Mouse (Mus musculus) forebrain, embryonic 14.5 days (tissue): ENCODE measurements around the gene Usp18. TPM values are rescaled to one million over a fixed set of nuclear protein-coding genes. Genes with fewer than 3 reads are reported as not detected.
A peak's percentile ranks its signal among the peaks of the same experiment; 100 is the strongest.

Experiments used
- ATAC-seq: fragments of 200-750 bp; cut with Nextera tagmentation; 2 replicates; pipeline ENCODE4 v1.8.0; 2017; ENCODE audit warnings: mild to moderate bottlenecking, moderate library complexity
- DNase-seq: peaks from one replicate; pipeline ENCODE4 v3.0.0-alpha.2; 2015; ENCODE audit warnings: low spot score
- H3K27ac ChIP-seq: fragments of 300-500 bp; sonication (generic); 2 replicates; pipeline ENCODE4 v1.5.1; 2014; ENCODE audit warnings: low read depth, mild to moderate bottlenecking, control low read depth, low read length, moderate library complexity
- H3K27me3 ChIP-seq: fragments of 300-500 bp; sonication (generic); replicated peaks from 2 replicates; pipeline ENCODE4 v1.6.1; 2014; ENCODE audit warnings: low read length, control low read depth, mixed read lengths; ENCODE audit not compliant: control insufficient read depth, insufficient read depth
- H3K36me3 ChIP-seq: fragments of 300-500 bp; sonication (generic); 2 replicates; pipeline ENCODE4 v1.6.1; 2014; ENCODE audit warnings: low read length, control low read depth; ENCODE audit not compliant: control insufficient read depth, insufficient read depth
- H3K4me1 ChIP-seq: fragments of 300-500 bp; sonication (generic); 2 replicates; pipeline ENCODE4 v1.6.1; 2014; ENCODE audit warnings: antibody characterized with exemption, low read length, control low read depth; ENCODE audit not compliant: control insufficient read depth, insufficient read depth
- H3K4me2 ChIP-seq: fragments of 300-500 bp; sonication (generic); 2 replicates; pipeline ENCODE4 v1.6.1; 2014; ENCODE audit warnings: mild to moderate bottlenecking, control low read depth, low read length
- H3K4me3 ChIP-seq: fragments of 300-500 bp; sonication (generic); 2 replicates; pipeline ENCODE4 v1.5.1; 2014; ENCODE audit warnings: low read depth, low read length, control low read depth
- H3K9ac ChIP-seq: fragments of 300-500 bp; sonication (generic); 2 replicates; pipeline ENCODE4 v1.6.1; 2014; ENCODE audit warnings: mild to moderate bottlenecking, low read length, control low read depth, moderate library complexity
- H3K9me3 ChIP-seq: fragments of 300-500 bp; sonication (generic); replicated peaks from 2 replicates; pipeline ENCODE4 v1.6.1; 2016; ENCODE audit warnings: low read length, control low read depth, mixed read lengths; ENCODE audit not compliant: control insufficient read depth
- WGBS: fragments of 180-500 bp; shearing (Covaris S2); extraction: QIAGEN DNeasy Blood & Tissue Kit; methylation state at CpG from one replicate; pipeline ENCODE4 v1.1.7; 2014; 5-methylcytosine and 5-hydroxymethylcytosine counted together
- polyA plus RNA-seq: library from polyadenylated mRNA; unstranded; fragments of >200 nt; fragmentation: Nextera tagmentation; extraction: Ambion mirVana; gene quantifications from 2 replicates; pipeline ENCODE4 v1.2.1, GENCODE M21; 2014

The Usp18 gene
- polyA plus RNA-seq, 1 experiment from 2014 or later: 0.76 TPM

DNA sequence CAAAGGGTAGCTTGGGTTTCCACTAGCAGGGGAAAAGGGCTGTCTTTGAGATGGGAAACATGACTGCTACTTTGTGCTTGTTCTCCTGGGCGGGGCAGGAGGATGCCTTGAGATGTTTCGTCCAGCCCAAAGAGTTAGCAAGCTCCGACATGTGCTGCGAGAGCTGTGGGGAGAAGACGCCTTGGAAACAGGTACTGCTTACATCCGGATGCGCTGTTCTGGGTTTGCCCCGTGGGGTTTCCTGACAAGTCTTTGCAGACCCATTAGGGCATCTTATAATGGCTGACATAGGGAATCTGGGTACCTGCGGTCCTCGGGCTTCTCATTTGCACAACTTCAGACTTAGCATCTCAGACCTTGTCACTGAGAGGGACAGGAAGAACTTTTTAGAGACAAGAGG lies 16.3 kb downstream of the Usp18 start:
- H3K4me3 ChIP-seq: no peak overlapping the region
- H3K9ac ChIP-seq: no peak overlapping the region
- no peak overlapping the region for H3K4me2 ChIP-seq
- 89% methylated on average over 10 of the region's 10 CpGs for WGBS
- H3K4me1 ChIP-seq: no peaks in the 10 kb centered on the region
- DNase-seq: no peak
- H3K9me3 ChIP-seq: peaks cover 3% of the 10 kb centered on the region; the same call in 1 of the 2 replicates
- no peak overlapping the region for H3K27ac ChIP-seq
- no peak for ATAC-seq
- no peaks in the 10 kb centered on the region for H3K27me3 ChIP-seq
- H3K36me3 ChIP-seq: no peaks in the 10 kb centered on the region

DNA sequence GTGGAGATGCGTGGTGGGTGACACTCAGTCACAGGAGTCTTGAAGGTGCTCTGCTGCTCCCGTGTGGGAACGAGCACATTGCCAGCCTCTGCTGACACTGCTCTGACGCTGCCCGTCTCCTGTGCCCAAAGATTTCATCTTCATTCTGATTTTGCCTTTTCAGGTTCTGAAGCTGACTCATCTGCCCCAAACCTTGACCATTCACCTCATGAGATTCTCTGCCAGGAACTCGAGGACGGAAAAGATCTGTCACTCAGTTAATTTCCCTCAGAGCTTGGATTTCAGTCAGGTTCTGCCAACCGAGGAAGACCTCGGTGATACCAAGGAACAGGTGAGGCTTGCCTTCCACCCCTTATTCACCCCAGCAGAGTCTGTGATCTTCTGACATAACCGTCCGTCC lies 16.8 kb downstream of the Usp18 start:
- ATAC-seq (no peak), DNase-seq (no peak)
- no peaks in the 10 kb centered on the region for H3K4me1 ChIP-seq
- 93% methylated on average over 11 of the region's 11 CpGs for WGBS
- H3K27ac ChIP-seq: no peak overlapping the region
- H3K4me2 ChIP-seq: no peak overlapping the region
- H3K4me3 ChIP-seq: no peak overlapping the region
- no peaks in the 10 kb centered on the region for H3K27me3 ChIP-seq
- H3K9ac ChIP-seq: no peak overlapping the region
- H3K9me3 ChIP-seq: peaks cover 3% of the 10 kb centered on the region; the same call in 1 of the 2 replicates
- no peaks in the 10 kb centered on the region for H3K36me3 ChIP-seq

DNA sequence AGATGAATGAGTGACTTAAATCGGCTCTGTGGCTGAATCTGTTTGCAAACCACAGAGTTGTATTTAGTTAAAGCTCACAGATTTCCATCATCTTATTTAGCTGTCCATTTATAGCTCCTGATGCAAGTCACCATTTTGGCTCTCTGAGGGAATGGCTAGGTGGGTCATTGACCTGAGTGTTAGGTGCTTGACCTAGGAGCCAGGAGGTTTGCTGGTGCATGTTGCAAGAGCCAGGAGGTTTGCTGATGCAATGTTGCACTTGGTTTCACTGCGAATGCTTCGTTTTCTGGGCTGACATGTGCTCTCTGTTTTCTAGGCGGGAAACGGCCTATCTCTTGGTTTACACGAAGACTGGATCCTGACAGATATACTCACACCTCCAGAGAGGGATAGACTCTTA lies 24.4 kb downstream of the Usp18 start:
- no peak for ATAC-seq
- Histone ChIP-seq H3K27ac (no peak overlapping the region), H3K9me3 (no peaks in the 10 kb centered on the region), H3K9ac (no peak overlapping the region), H3K27me3 (0 out of 2 replicates have a peak, but pooled peaks cover 3% of the 10 kb centered on the region), H3K4me1 (no peaks in the 10 kb centered on the region), H3K4me2 (no peak overlapping the region), H3K4me3 (no peak overlapping the region), H3K36me3 (no peaks in the 10 kb centered on the region)
- no peak for DNase-seq
- WGBS: 86% methylated on average over 6 of the region's 6 CpGs

DNA sequence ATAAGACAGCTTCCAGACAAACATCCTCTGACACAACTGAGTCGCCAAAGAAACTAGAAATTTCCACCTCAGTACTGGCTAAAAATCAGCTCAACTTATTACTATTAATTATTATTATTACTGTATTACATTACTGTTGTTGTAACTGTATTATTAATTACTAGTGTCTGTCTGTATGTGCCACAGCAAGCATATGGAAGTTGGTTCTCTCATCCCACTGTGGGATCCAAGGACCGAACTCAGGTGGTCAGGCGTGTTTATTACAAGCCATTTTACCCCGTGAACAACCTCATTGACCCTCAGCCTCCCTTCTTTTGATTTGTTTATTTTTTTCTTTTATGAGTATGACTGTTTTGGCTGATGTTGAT lies 26.0 kb downstream of the Usp18 start:
- Histone ChIP-seq H3K4me1 (no peaks in the 10 kb centered on the region), H3K9me3 (no peaks in the 10 kb centered on the region), H3K27me3 (0 out of 2 replicates have a peak, but pooled peaks cover 3% of the 10 kb centered on the region), H3K4me2 (peak overlapping the region; percentile 57; the same call in 1 of the 2 replicates), H3K4me3 (no peak overlapping the region), H3K9ac (no peak overlapping the region), H3K36me3 (no peaks in the 10 kb centered on the region), H3K27ac (no peak overlapping the region)
- no peak for DNase-seq
- ATAC-seq: no peak; the same call in 1 of the 2 replicates
- WGBS: 12% methylated on average over 4 of the region's 4 CpGs

DNA sequence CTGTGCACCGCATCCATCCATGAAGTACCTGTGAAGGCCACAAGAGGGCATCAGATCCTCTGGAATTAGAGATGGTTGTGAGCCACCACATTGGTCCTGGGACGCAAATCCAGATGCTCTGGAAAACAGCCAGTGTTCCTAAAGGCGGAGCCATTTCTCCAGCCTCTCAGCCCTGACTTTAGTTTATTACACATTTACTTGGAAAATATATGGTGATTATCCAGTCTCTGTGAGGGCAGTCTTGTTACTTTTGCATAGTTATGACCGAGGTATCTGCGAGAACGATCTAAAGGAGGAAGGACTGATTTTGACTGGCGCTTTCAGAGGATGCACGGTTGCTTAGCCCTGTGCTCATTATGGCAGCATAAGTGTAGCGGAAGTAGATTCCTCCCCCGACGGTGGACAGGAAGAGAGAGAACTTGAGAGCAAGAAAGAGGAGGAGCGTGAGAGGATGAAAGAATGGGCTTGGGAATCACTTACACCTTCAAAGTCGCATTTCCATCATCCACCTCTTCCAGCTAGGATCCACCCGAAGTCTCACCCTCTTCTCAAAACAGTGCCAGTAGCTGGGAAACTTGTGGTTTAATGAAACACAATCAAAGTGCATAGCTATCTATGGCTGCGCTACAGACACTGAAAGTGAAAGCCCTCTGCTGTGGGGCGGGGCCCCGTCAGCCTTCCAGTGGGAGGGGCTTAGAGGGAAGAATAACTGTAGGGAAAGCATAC lies 26.5 kb downstream of the Usp18 start:
- no peaks in the 10 kb centered on the region for H3K36me3 ChIP-seq
- 11% methylated on average over 17 of the region's 17 CpGs for WGBS
- H3K27ac ChIP-seq: no peak overlapping the region
- H3K4me2 ChIP-seq: peak overlapping the region; percentile 57
- ATAC-seq (peak; percentile 89), DNase-seq (peak; percentile 95)
- no peaks in the 10 kb centered on the region for H3K9me3 ChIP-seq
- 0 out of 2 replicates have a peak, but pooled peaks cover 3% of the 10 kb centered on the region for H3K27me3 ChIP-seq
- H3K4me1 ChIP-seq: no peaks in the 10 kb centered on the region
- H3K9ac ChIP-seq: 0 out of 2 replicates have a peak overlapping the region, but pooled peaks have one; percentile 0
- peak overlapping the region; percentile 25 for H3K4me3 ChIP-seq

DNA sequence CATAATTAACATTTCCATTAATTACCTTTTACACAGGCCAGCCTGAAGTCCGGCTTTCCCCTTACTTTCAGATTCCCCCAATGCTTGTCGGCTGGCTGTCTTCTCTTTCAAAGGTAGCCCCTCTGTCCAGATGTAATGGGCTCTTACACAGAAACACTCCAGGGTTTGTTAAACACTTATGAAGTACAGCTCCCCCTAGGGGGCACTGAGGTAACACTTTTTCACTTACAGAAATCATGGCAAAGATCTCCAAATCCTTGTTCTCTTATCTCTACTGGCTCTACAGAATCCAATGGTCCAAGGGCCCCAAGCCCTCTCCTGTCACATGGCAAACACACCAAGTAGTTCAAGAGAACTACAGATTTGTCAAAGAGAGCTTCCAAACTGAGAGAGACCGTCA lies 28.6 kb downstream of the Usp18 start:
- Histone ChIP-seq H3K9me3 (no peaks in the 10 kb centered on the region), H3K27me3 (0 out of 2 replicates have a peak, but pooled peaks cover 3% of the 10 kb centered on the region), H3K4me1 (no peaks in the 10 kb centered on the region), H3K36me3 (no peaks in the 10 kb centered on the region), H3K4me3 (no peak overlapping the region), H3K9ac (no peak overlapping the region), H3K27ac (no peak overlapping the region), H3K4me2 (no peak overlapping the region)
- DNase-seq (peak; percentile 58), ATAC-seq (no peak)
- WGBS: 83% methylated on average over 3 of the region's 3 CpGs

DNA sequence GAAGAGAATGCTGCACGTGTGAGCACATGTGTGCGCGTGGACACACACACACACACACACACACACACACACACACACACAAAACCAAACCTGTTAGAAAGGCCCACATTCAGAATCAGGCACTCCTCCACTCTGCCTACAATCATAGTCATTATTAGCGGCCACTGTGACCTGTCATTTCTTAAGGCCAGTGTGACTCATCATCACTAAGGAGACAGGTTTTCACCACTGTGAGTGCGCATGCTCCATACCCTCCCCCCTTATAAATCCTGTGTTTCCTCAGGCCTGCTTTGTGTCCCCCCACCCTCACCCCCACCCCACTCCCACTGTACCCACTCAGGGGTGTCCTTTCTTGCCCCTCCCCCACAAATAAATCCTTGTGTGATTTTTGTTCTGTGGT lies 38.4 kb downstream of the Usp18 start:
- no peak overlapping the region for H3K4me3 ChIP-seq
- H3K9ac ChIP-seq: no peak overlapping the region
- H3K9me3 ChIP-seq: no peaks in the 10 kb centered on the region
- H3K27ac ChIP-seq: no peak overlapping the region
- no peak for DNase-seq
- no peaks in the 10 kb centered on the region for H3K27me3 ChIP-seq
- no peaks in the 10 kb centered on the region for H3K36me3 ChIP-seq
- WGBS: 93% methylated on average over 5 of the region's 5 CpGs
- ATAC-seq: no peak
- no peaks in the 10 kb centered on the region for H3K4me1 ChIP-seq
- H3K4me2 ChIP-seq: no peak overlapping the region

DNA sequence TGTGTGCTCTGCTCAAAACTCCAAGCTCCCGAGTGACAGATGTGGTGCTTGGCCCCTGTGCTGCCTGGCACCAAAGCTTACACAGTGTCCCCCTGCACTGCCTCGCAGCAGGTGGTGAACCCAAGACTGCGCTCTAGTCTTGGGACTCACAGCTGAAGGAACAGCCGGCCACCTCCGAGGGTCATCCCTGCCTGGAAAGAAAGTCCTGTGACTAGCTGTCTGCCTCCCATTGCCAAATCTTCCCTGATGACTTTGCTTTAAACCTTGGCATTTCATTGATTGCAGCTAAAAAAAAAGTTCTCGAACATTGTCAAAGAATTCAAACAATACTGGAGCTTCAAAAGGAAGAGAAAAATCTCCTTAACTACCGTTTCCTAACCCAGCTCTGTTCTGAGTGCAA lies 53.6 kb downstream of the Usp18 start:
- Histone ChIP-seq H3K4me2 (no peak overlapping the region), H3K4me3 (no peak overlapping the region), H3K27me3 (no peaks in the 10 kb centered on the region), H3K36me3 (no peaks in the 10 kb centered on the region), H3K9ac (no peak overlapping the region), H3K4me1 (no peaks in the 10 kb centered on the region), H3K9me3 (no peaks in the 10 kb centered on the region), H3K27ac (no peak overlapping the region)
- 55% methylated on average over 7 of the region's 7 CpGs for WGBS
- DNase-seq (no peak), ATAC-seq (no peak)

DNA sequence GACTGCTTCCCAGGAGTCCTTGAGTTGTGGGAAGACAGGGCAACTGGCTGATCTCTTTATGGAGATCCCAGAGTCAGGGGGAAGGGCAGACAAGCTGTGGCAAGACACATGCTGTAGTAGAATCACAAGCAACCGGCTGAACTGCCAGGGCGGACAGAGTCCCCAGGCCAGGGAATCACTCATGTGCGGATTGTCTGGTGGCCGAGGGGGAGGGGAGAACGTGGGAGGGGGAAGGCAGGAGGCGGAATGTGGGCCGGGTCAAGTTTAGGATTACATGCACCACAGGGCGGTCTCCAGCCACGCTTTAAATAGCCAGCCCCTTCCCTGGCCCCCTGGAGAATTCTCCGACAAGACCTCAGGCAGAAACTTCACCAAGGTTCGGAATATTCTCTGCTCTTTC lies 54.2 kb downstream of the Usp18 start, which contains the start of gene Slc6a13:
TSS of gene Slc6a13 (plus strand) at position 274 of the 400 bp plus-strand sequence.
- Histone ChIP-seq H3K4me2 (no peak within 1 kb of the TSS), H3K4me3 (no peak within 1 kb of the TSS), H3K4me1 (no peaks in the 10 kb centered on the region), H3K27ac (no peak within 1 kb of the TSS), H3K36me3 (no peaks in the 10 kb centered on the region), H3K9me3 (no peaks in the 10 kb centered on the region), H3K27me3 (no peaks in the 10 kb centered on the region), H3K9ac (no peak within 1 kb of the TSS)
- DNase-seq: peak; percentile 1
- 6% methylated on average over 10 of the region's 11 CpGs for whole genome bisulfite sequencing
- no peak for ATAC-seq
